Mouse (Mus musculus): Measurements from ENCODE around the gene Rae1. TPM values are rescaled to one million over a fixed set of nuclear protein-coding genes. Genes with fewer than 3 reads are reported as not detected.

Rae1 gene
- polyA plus RNA-seq, 1 experiment from 2014 or later, result 156 TPM

DNA sequence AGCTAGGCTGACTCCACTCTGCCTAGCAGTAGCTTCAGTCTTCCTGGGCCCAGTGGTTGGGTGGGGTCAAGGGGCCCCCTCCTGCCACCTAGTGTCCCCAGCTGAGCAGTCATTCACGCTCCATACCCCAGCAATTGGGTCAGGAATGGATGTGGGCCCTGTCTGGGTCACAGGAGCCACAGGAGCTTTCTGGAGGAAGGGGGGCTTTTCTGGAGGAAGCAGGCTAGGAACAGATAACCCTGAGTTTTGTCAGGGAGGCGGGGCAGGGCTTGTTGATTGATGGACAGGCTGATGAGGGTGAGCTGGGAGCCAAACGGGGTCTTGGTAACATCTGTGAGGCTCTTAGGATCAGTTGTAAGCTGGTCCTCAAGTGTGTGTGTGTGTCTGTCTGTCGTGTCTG, 36.7 kb downstream of the Rae1 start:
- Histone ChIP-seq H3K4me2 (ENCODE audit: low read length) (no peak overlapping the region), H3K4me3 (ENCODE audit: low read depth, low read length) (no peak overlapping the region), H3K27me3 (replicated peaks; ENCODE audit: control insufficient read depth, insufficient read depth, low read length) (no peaks in the 10 kb centered on the region), H3K36me3 (ENCODE audit: control insufficient read depth, insufficient read depth, low read length) (peaks cover 42% of the 10 kb centered on the region), H3K9ac (ENCODE audit: low read length) (no peak overlapping the region), H3K27ac (ENCODE audit: low read depth, low read length) (no peak overlapping the region), H3K4me1 (ENCODE audit: control insufficient read depth, insufficient read depth, low read length) (no peaks in the 10 kb centered on the region), H3K9me3 (replicated peaks; ENCODE audit: control insufficient read depth, low read length) (no peaks in the 10 kb centered on the region)
- WGBS, result 74% methylated on average over 4 of the region's 4 CpGs
- no peak for DNase-seq (ENCODE audit: low spot score)
- no peak for ATAC-seq

DNA sequence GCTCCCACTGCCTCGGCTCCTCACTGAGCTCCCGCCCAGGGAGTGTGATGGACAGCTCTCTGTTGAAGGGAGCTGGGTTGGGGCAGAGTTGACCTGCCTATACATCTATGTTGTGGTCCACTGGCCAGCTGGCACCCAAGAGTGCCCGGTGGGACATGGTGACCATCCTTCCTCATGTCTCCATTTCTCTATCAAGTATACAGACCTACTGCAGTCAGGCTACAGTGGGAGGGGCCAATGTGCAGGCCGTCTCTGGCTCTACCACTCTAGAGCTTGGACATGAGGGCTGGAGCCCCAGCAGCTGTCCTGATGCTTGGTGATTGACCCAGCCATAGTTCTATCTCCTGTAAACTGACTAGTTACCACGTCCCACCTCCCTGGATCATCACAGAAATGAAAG, 37.4 kb downstream of the Rae1 start:
- peaks cover 35% of the 10 kb centered on the region for H3K36me3 ChIP-seq (ENCODE audit: control insufficient read depth, insufficient read depth, low read length)
- no peaks in the 10 kb centered on the region for H3K4me1 ChIP-seq (ENCODE audit: control insufficient read depth, insufficient read depth, low read length)
- no peaks in the 10 kb centered on the region for H3K9me3 ChIP-seq (replicated peaks; ENCODE audit: control insufficient read depth, low read length)
- 78% methylated on average over 5 of the region's 5 CpGs for WGBS
- no peak overlapping the region for H3K4me3 ChIP-seq (ENCODE audit: low read depth, low read length)
- H3K27me3 ChIP-seq (replicated peaks; ENCODE audit: control insufficient read depth, insufficient read depth, low read length), result no peaks in the 10 kb centered on the region
- no peak for DNase-seq (ENCODE audit: low spot score)
- H3K4me2 ChIP-seq (ENCODE audit: low read length), result no peak overlapping the region
- H3K27ac ChIP-seq (ENCODE audit: low read depth, low read length), result no peak overlapping the region
- H3K9ac ChIP-seq (ENCODE audit: low read length), result no peak overlapping the region
- no peak for ATAC-seq

GRCm38 (mm10) chr2:173037827-173038607, 38.1 kb downstream of the Rae1 start:
- no peak overlapping the region for H3K4me2 ChIP-seq (ENCODE audit: low read length)
- peaks cover 29% of the 10 kb centered on the region for H3K36me3 ChIP-seq (ENCODE audit: control insufficient read depth, insufficient read depth, low read length)
- H3K27ac ChIP-seq (ENCODE audit: low read depth, low read length), result no peak overlapping the region
- no peaks in the 10 kb centered on the region for H3K9me3 ChIP-seq (replicated peaks; ENCODE audit: control insufficient read depth, low read length)
- H3K9ac ChIP-seq (ENCODE audit: low read length), result no peak overlapping the region
- no peak overlapping the region for H3K4me3 ChIP-seq (ENCODE audit: low read depth, low read length)
- no peak for ATAC-seq
- H3K27me3 ChIP-seq (replicated peaks; ENCODE audit: control insufficient read depth, insufficient read depth, low read length), result no peaks in the 10 kb centered on the region
- H3K4me1 ChIP-seq (ENCODE audit: control insufficient read depth, insufficient read depth, low read length), result no peaks in the 10 kb centered on the region
- no peak for DNase-seq (ENCODE audit: low spot score)
- WGBS, result 72% methylated on average over 7 of the region's 7 CpGs

DNA sequence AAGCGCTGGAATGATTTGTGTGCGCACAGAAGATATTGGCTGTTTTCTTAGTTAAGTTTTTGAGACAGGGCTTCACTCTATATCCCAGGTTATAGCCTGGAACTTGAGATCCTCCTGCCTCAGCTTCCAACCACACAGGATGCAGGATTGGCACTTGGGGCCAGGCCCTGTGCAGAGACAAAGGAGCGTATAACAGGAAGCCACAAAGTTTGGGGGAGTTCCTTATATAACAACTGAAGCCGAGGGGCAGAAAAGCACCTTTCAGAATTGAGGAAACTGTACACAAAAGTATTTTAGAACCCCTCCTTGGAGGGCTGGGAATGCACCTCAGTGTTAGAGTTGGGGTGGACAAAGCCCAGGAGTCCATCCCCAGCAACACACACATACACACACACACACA, 39.1 kb downstream of the Rae1 start:
- Histone ChIP-seq H3K27ac (ENCODE audit: low read depth, low read length) (no peak overlapping the region), H3K36me3 (ENCODE audit: control insufficient read depth, insufficient read depth, low read length) (peaks cover 19% of the 10 kb centered on the region), H3K4me2 (ENCODE audit: low read length) (no peak overlapping the region), H3K27me3 (replicated peaks; ENCODE audit: control insufficient read depth, insufficient read depth, low read length) (no peaks in the 10 kb centered on the region), H3K4me3 (ENCODE audit: low read depth, low read length) (no peak overlapping the region), H3K4me1 (ENCODE audit: control insufficient read depth, insufficient read depth, low read length) (no peaks in the 10 kb centered on the region), H3K9ac (ENCODE audit: low read length) (no peak overlapping the region), H3K9me3 (replicated peaks; ENCODE audit: control insufficient read depth, low read length) (no peaks in the 10 kb centered on the region)
- ATAC-seq (no peak), DNase-seq (ENCODE audit: low spot score) (no peak)
- WGBS, result 93% methylated on average over 4 of the region's 4 CpGs

GRCm38 (mm10) chr2:173040803-173041202, 40.9 kb downstream of the Rae1 start:
- Histone ChIP-seq H3K27ac (ENCODE audit: low read depth, low read length) (no peak overlapping the region), H3K36me3 (ENCODE audit: control insufficient read depth, insufficient read depth, low read length) (0 out of 2 replicates have a peak, but pooled peaks cover 4% of the 10 kb centered on the region), H3K4me3 (ENCODE audit: low read depth, low read length) (no peak overlapping the region), H3K4me1 (ENCODE audit: control insufficient read depth, insufficient read depth, low read length) (no peaks in the 10 kb centered on the region), H3K9ac (ENCODE audit: low read length) (no peak overlapping the region), H3K9me3 (replicated peaks; ENCODE audit: control insufficient read depth, low read length) (no peaks in the 10 kb centered on the region), H3K27me3 (replicated peaks; ENCODE audit: control insufficient read depth, insufficient read depth, low read length) (no peaks in the 10 kb centered on the region), H3K4me2 (ENCODE audit: low read length) (no peak overlapping the region)
- ATAC-seq, result no peak
- no peak for DNase-seq (ENCODE audit: low spot score)
- WGBS, result 80% methylated on average over 3 of the region's 3 CpGs

GRCm38 (mm10) chr2:173041242-173041641, 41.3 kb downstream of the Rae1 start:
- DNase-seq (ENCODE audit: low spot score) (no peak), ATAC-seq (no peak)
- Histone ChIP-seq H3K4me2 (ENCODE audit: low read length) (no peak overlapping the region), H3K4me1 (ENCODE audit: control insufficient read depth, insufficient read depth, low read length) (no peaks in the 10 kb centered on the region), H3K27me3 (replicated peaks; ENCODE audit: control insufficient read depth, insufficient read depth, low read length) (no peaks in the 10 kb centered on the region), H3K9ac (ENCODE audit: low read length) (no peak overlapping the region), H3K36me3 (ENCODE audit: control insufficient read depth, insufficient read depth, low read length) (0 out of 2 replicates have a peak, but pooled peaks cover 1% of the 10 kb centered on the region), H3K9me3 (replicated peaks; ENCODE audit: control insufficient read depth, low read length) (no peaks in the 10 kb centered on the region), H3K4me3 (ENCODE audit: low read depth, low read length) (no peak overlapping the region), H3K27ac (ENCODE audit: low read depth, low read length) (no peak overlapping the region)
- 73% methylated on average over 5 of the region's 5 CpGs for WGBS

DNA sequence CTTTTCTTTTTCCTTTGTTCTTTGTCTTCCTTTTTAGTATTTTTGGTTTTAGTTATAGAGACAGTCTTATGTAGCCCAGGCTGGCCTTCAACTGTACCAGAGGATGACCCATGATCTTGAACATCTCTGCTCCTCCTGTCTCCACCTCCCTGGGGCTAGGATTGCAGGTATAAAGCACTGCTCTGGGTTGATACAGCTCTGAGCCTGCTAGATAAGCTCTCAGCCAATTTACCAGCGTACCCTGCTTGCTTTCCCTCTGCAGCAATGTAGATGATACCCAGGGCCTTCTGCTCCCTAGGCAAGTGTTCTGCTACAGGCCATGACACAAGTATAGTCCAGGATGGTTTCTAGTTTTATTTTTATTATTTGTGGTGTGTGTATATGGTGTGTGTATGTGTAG, 42.0 kb downstream of the Rae1 start:
- no peaks in the 10 kb centered on the region for H3K27me3 ChIP-seq (replicated peaks; ENCODE audit: control insufficient read depth, insufficient read depth, low read length)
- ATAC-seq (no peak), DNase-seq (ENCODE audit: low spot score) (no peak)
- no peaks in the 10 kb centered on the region for H3K36me3 ChIP-seq (ENCODE audit: control insufficient read depth, insufficient read depth, low read length)
- H3K9ac ChIP-seq (ENCODE audit: low read length), result no peak overlapping the region
- WGBS, result 78% methylated on average over 1 of the region's 1 CpGs
- H3K27ac ChIP-seq (ENCODE audit: low read depth, low read length), result no peak overlapping the region
- no peaks in the 10 kb centered on the region for H3K9me3 ChIP-seq (replicated peaks; ENCODE audit: control insufficient read depth, low read length)
- H3K4me3 ChIP-seq (ENCODE audit: low read depth, low read length), result no peak overlapping the region
- no peaks in the 10 kb centered on the region for H3K4me1 ChIP-seq (ENCODE audit: control insufficient read depth, insufficient read depth, low read length)
- no peak overlapping the region for H3K4me2 ChIP-seq (ENCODE audit: low read length)

- WGBS, result 66% methylated on average over 11 of the region's 11 CpGs
- Histone ChIP-seq H3K4me2 (ENCODE audit: low read length) (no peak overlapping the region), H3K9ac (ENCODE audit: low read length) (no peak overlapping the region), H3K27me3 (replicated peaks; ENCODE audit: control insufficient read depth, insufficient read depth, low read length) (no peaks in the 10 kb centered on the region), H3K9me3 (replicated peaks; ENCODE audit: control insufficient read depth, low read length) (no peaks in the 10 kb centered on the region), H3K4me1 (ENCODE audit: control insufficient read depth, insufficient read depth, low read length) (no peaks in the 10 kb centered on the region), H3K4me3 (ENCODE audit: low read depth, low read length) (no peak overlapping the region), H3K36me3 (ENCODE audit: control insufficient read depth, insufficient read depth, low read length) (no peaks in the 10 kb centered on the region), H3K27ac (ENCODE audit: low read depth, low read length) (no peak overlapping the region)
- ATAC-seq (no peak), DNase-seq (ENCODE audit: low spot score) (no peak)
These were observed 42.7 kb downstream of the Rae1 start for GRCm38 (mm10) chr2:173042504-173043162.

All from forebrain, embryonic 14.5 days (tissue).